Mouse (Mus musculus): ENCODE data around the gene Dab1. TPM values are rescaled to one million over a fixed set of nuclear protein-coding genes. Genes with fewer than 3 reads are reported as not detected.

The Dab1 gene
- polyA plus RNA-seq, 1 experiment from 2014 or later = 0.39 TPM

DNA sequence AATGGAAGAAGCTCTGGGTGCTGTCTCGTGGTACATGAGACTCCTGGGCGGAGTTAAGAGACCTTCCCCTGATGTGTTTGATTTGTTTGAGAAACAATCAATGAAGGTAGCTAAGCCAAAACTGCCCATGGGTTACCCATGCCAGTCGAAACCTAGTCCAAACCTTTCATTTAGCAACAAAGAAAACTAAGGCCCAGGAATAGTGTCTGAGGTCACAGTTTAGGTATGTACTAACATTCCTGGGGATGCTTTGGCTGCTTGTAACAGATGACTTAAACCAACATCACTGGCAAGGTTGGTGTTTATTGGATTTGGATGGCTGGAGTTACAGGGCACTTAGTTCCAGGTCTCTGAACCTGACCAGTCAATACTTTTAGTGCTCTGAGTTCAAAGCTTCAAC lies 610.1 kb downstream of the Dab1 start:
- no peak overlapping the region for H3K4me3 ChIP-seq (ENCODE audit: low read depth, low read length)

GRCm38 (mm10) chr4:104246506-104246905 lies 627.3 kb downstream of the Dab1 start:
- H3K36me3 ChIP-seq (ENCODE audit: insufficient read depth, low read length) = no peaks in the 10 kb centered on the region
- DNase-seq (ENCODE audit: low spot score) (no peak), ATAC-seq (no peak)
- H3K9ac ChIP-seq (replicated peaks; ENCODE audit: low read depth) = no peak overlapping the region
- no peak overlapping the region for H3K27ac ChIP-seq (ENCODE audit: low read length)
- H3K4me3 ChIP-seq (ENCODE audit: low read depth, low read length) = no peak overlapping the region
- no peak for TF ChIP-seq CTCF (IDR thresholded peaks at IDR 0.05)
- TF ChIP-seq EP300 (IDR thresholded peaks at IDR 0.05) = no peak
- WGBS = 15% methylated on average over 1 of the region's 1 CpGs
- H3K27me3 ChIP-seq (replicated peaks; ENCODE audit: insufficient read depth, low read length) = no peaks in the 10 kb centered on the region
- no peaks in the 10 kb centered on the region for H3K9me3 ChIP-seq (ENCODE audit: low read length)
- H3K4me1 ChIP-seq (ENCODE audit: insufficient read depth, low read depth, low read length) = no peaks in the 10 kb centered on the region
- H3K4me2 ChIP-seq (replicated peaks; ENCODE audit: low read depth, low read length) = no peak overlapping the region

More for the DNA sequence above, 610.1 kb downstream of the Dab1 start:
- Histone ChIP-seq H3K4me2 (replicated peaks; ENCODE audit: low read depth, low read length) (no peak overlapping the region), H3K36me3 (ENCODE audit: insufficient read depth, low read length) (no peaks in the 10 kb centered on the region), H3K9ac (replicated peaks; ENCODE audit: low read depth) (no peak overlapping the region), H3K27ac (ENCODE audit: low read length) (no peak overlapping the region), H3K9me3 (ENCODE audit: low read length) (no peaks in the 10 kb centered on the region), H3K27me3 (replicated peaks; ENCODE audit: insufficient read depth, low read length) (no peaks in the 10 kb centered on the region), H3K4me1 (ENCODE audit: insufficient read depth, low read depth, low read length) (no peaks in the 10 kb centered on the region)
- ATAC-seq (no peak), DNase-seq (ENCODE audit: low spot score) (no peak)
- TF ChIP-seq CTCF (IDR thresholded peaks at IDR 0.05) (no peak), EP300 (IDR thresholded peaks at IDR 0.05) (no peak)
- WGBS = 70% methylated on average over 3 of the region's 3 CpGs

DNA sequence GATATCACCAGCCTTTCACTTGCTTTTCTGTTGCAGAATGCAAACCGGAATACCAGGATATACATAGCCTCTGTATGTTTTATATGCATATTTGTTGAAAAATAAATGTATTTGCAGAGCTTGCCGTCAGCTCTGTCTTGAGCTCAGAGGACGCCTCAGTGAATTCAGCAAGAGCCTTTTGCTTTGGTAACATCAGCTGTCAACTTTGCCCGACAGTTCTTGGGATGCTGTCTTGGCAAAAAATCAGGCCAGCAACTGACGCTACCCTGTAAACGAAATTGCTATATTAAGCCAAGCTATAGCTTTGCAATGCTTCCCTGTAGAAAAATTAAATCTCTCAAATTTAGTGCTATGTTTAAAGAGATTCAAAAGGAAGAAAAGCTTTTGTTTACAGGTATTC lies 630.3 kb downstream of the Dab1 start:
- TF ChIP-seq CTCF (IDR thresholded peaks at IDR 0.05) = no peak
- TF ChIP-seq EP300 (IDR thresholded peaks at IDR 0.05) = no peak
- Histone ChIP-seq H3K4me3 (ENCODE audit: low read depth, low read length) (no peak overlapping the region), H3K9me3 (ENCODE audit: low read length) (no peaks in the 10 kb centered on the region), H3K36me3 (ENCODE audit: insufficient read depth, low read length) (no peaks in the 10 kb centered on the region), H3K4me2 (replicated peaks; ENCODE audit: low read depth, low read length) (no peak overlapping the region), H3K9ac (replicated peaks; ENCODE audit: low read depth) (no peak overlapping the region), H3K27me3 (replicated peaks; ENCODE audit: insufficient read depth, low read length) (no peaks in the 10 kb centered on the region), H3K27ac (ENCODE audit: low read length) (no peak overlapping the region), H3K4me1 (ENCODE audit: insufficient read depth, low read depth, low read length) (no peaks in the 10 kb centered on the region)
- ATAC-seq (no peak), DNase-seq (ENCODE audit: low spot score) (no peak)
- WGBS = 56% methylated on average over 6 of the region's 6 CpGs

GRCm38 (mm10) chr4:104257776-104258175 lies 638.6 kb downstream of the Dab1 start:
- Histone ChIP-seq H3K27ac (ENCODE audit: low read length) (no peak overlapping the region), H3K27me3 (replicated peaks; ENCODE audit: insufficient read depth, low read length) (no peaks in the 10 kb centered on the region), H3K4me2 (replicated peaks; ENCODE audit: low read depth, low read length) (no peak overlapping the region), H3K4me3 (ENCODE audit: low read depth, low read length) (no peak overlapping the region), H3K4me1 (ENCODE audit: insufficient read depth, low read depth, low read length) (no peaks in the 10 kb centered on the region), H3K9me3 (ENCODE audit: low read length) (no peaks in the 10 kb centered on the region), H3K9ac (replicated peaks; ENCODE audit: low read depth) (no peak overlapping the region), H3K36me3 (ENCODE audit: insufficient read depth, low read length) (no peaks in the 10 kb centered on the region)
- TF ChIP-seq EP300 (IDR thresholded peaks at IDR 0.05) = no peak
- no peak for TF ChIP-seq CTCF (IDR thresholded peaks at IDR 0.05)
- WGBS = 70% methylated on average over 8 of the region's 8 CpGs
- DNase-seq (ENCODE audit: low spot score) (no peak), ATAC-seq (no peak)

GRCm38 (mm10) chr4:104269422-104270172 lies 650.4 kb downstream of the Dab1 start:
- H3K4me3 ChIP-seq (ENCODE audit: low read depth, low read length) = no peak overlapping the region
- TF ChIP-seq EP300 (IDR thresholded peaks at IDR 0.05) (no peak), CTCF (IDR thresholded peaks at IDR 0.05) (no peak)
- H3K9me3 ChIP-seq (ENCODE audit: low read length) = no peaks in the 10 kb centered on the region
- ATAC-seq (no peak), DNase-seq (ENCODE audit: low spot score) (no peak)
- H3K4me2 ChIP-seq (replicated peaks; ENCODE audit: low read depth, low read length) = no peak overlapping the region
- H3K27me3 ChIP-seq (replicated peaks; ENCODE audit: insufficient read depth, low read length) = no peaks in the 10 kb centered on the region
- H3K4me1 ChIP-seq (ENCODE audit: insufficient read depth, low read depth, low read length) = no peaks in the 10 kb centered on the region
- H3K27ac ChIP-seq (ENCODE audit: low read length) = no peak overlapping the region
- WGBS = 84% methylated on average over 6 of the region's 6 CpGs
- no peaks in the 10 kb centered on the region for H3K36me3 ChIP-seq (ENCODE audit: insufficient read depth, low read length)
- H3K9ac ChIP-seq (replicated peaks; ENCODE audit: low read depth) = no peak overlapping the region

DNA sequence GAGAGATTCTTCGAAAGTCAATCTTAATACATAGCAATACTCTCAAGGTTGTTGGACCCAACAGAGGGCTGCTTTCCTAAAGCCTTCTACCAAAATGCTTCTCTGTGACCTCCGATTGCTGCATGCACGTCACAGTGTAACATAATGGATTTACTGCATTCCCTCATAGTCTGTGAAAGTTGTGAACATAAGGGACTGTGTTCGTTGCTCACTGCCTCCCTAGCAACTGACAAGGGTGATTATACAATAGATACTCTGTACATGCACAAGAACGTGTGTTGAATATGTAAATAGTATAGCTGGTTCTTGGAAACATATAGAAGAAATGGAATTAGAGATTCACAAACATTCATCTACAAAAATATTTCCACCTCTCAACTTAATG lies 651.0 kb downstream of the Dab1 start:
- H3K27ac ChIP-seq (ENCODE audit: low read length) = no peak overlapping the region
- DNase-seq (ENCODE audit: low spot score) (no peak), ATAC-seq (no peak)
- no peak overlapping the region for H3K9ac ChIP-seq (replicated peaks; ENCODE audit: low read depth)
- no peak overlapping the region for H3K4me2 ChIP-seq (replicated peaks; ENCODE audit: low read depth, low read length)
- 73% methylated on average over 5 of the region's 5 CpGs for WGBS
- TF ChIP-seq EP300 (IDR thresholded peaks at IDR 0.05) (no peak), CTCF (IDR thresholded peaks at IDR 0.05) (no peak)
- no peak overlapping the region for H3K4me3 ChIP-seq (ENCODE audit: low read depth, low read length)
- no peaks in the 10 kb centered on the region for H3K4me1 ChIP-seq (ENCODE audit: insufficient read depth, low read depth, low read length)
- no peaks in the 10 kb centered on the region for H3K27me3 ChIP-seq (replicated peaks; ENCODE audit: insufficient read depth, low read length)
- H3K9me3 ChIP-seq (ENCODE audit: low read length) = no peaks in the 10 kb centered on the region
- H3K36me3 ChIP-seq (ENCODE audit: insufficient read depth, low read length) = no peaks in the 10 kb centered on the region
